Mouse (Mus musculus) thymus, postnatal 0 days (tissue): ENCODE measurements around the gene Rapgef6. TPM values are rescaled to one million over a fixed set of nuclear protein-coding genes. Genes with fewer than 3 reads are reported as not detected.

Source experiments
- DNase-seq: peaks from one replicate; pipeline ENCODE4 v3.0.0-alpha.2; 2015; ENCODE audit warnings: low spot score
- polyA plus RNA-seq: library from polyadenylated mRNA; unstranded; fragments of >200 nt; fragmentation: Nextera tagmentation; extraction: Ambion mirVana; gene quantifications from 2 replicates; pipeline ENCODE4 v1.2.1, GENCODE M21; 2015

The Rapgef6 gene
- polyA plus RNA-seq, 1 experiment from 2014 or later: 53.4 TPM

- DNase-seq: no peak
Measured at GRCm38 (mm10) chr11:54690171-54690570, 167.5 kb downstream of the Rapgef6 start.

- DNase-seq: no peak
Measured at GRCm38 (mm10) chr11:54691179-54691578, 168.5 kb downstream of the Rapgef6 start.

GRCm38 (mm10) chr11:54693696-54694095 is 171.0 kb downstream of the Rapgef6 start:
- no peak for DNase-seq

GRCm38 (mm10) chr11:54694291-54694690 is 171.6 kb downstream of the Rapgef6 start:
- no peak for DNase-seq

- DNase-seq: no peak
Measured at GRCm38 (mm10) chr11:54695951-54696350, 173.3 kb downstream of the Rapgef6 start.

- no peak for DNase-seq
Measured at GRCm38 (mm10) chr11:54697611-54698010, 175.0 kb downstream of the Rapgef6 start.

- no peak for DNase-seq
Measured at GRCm38 (mm10) chr11:54698636-54699035, 176.0 kb downstream of the Rapgef6 start.

GRCm38 (mm10) chr11:54699972-54700371 is 177.3 kb downstream of the Rapgef6 start:
- no peak for DNase-seq

GRCm38 (mm10) chr11:54701848-54702247 is 179.2 kb downstream of the Rapgef6 start:
- DNase-seq: no peak

GRCm38 (mm10) chr11:54703306-54703705 is 180.7 kb downstream of the Rapgef6 start:
- peak; percentile 77 for DNase-seq

GRCm38 (mm10) chr11:54708153-54708552 is 185.5 kb downstream of the Rapgef6 start:
- no peak for DNase-seq

- no peak for DNase-seq
Measured at GRCm38 (mm10) chr11:54709645-54710044, 187.0 kb downstream of the Rapgef6 start.

GRCm38 (mm10) chr11:54710512-54711293 is 188.1 kb downstream of the Rapgef6 start:
- no peak for DNase-seq

GRCm38 (mm10) chr11:54712849-54713248 is 190.2 kb downstream of the Rapgef6 start:
- no peak for DNase-seq

- no peak for DNase-seq
Measured at GRCm38 (mm10) chr11:54717893-54718292, 195.2 kb downstream of the Rapgef6 start.

- DNase-seq: no peak
Measured at GRCm38 (mm10) chr11:54718601-54719000, 196.0 kb downstream of the Rapgef6 start.

- DNase-seq: no peak
Measured at GRCm38 (mm10) chr11:54722057-54722456, 199.4 kb downstream of the Rapgef6 start.

- DNase-seq: no peak
Measured at GRCm38 (mm10) chr11:54724353-54725034, 201.8 kb downstream of the Rapgef6 start.

GRCm38 (mm10) chr11:54726571-54727062 is 204.0 kb downstream of the Rapgef6 start:
- DNase-seq: no peak

- no peak for DNase-seq
Measured at GRCm38 (mm10) chr11:54727327-54727901, 204.8 kb downstream of the Rapgef6 start.

GRCm38 (mm10) chr11:54728371-54728770 is 205.7 kb downstream of the Rapgef6 start:
- DNase-seq: peak; percentile 33

- DNase-seq: no peak
Measured at GRCm38 (mm10) chr11:54729311-54729710, 206.7 kb downstream of the Rapgef6 start.
